Mouse (Mus musculus) bone marrow, adult 2 months (tissue): ENCODE measurements at regions not wholly inside any gene's neighbourhood (a gene's known extent, or its start where the extent isn't known, plus 50 kb on each side); places are given as distances from the start of the nearest gene placed in this dataset.
"Not testable (repeated sequence)": the region's sequence is repeated elsewhere in the genome, so short reads cannot be mapped to it uniquely, and the experiment has no call there.

Source experiments
- CTCF ChIP-seq: fragments of 200-500 bp; IDR thresholded peaks from 2 replicates; pipeline ENCODE4 v1.5.1; 2011; ENCODE audit warnings: low read length, control low read depth; ENCODE audit not compliant: control insufficient read depth, insufficient read depth
- POLR2A ChIP-seq: fragments of 200-500 bp; IDR thresholded peaks from 2 replicates; pipeline ENCODE4 v1.6.1; 2011; ENCODE audit warnings: low read depth, mild to moderate bottlenecking, control low read depth, low read length, borderline replicate concordance; ENCODE audit not compliant: control insufficient read depth

DNA sequence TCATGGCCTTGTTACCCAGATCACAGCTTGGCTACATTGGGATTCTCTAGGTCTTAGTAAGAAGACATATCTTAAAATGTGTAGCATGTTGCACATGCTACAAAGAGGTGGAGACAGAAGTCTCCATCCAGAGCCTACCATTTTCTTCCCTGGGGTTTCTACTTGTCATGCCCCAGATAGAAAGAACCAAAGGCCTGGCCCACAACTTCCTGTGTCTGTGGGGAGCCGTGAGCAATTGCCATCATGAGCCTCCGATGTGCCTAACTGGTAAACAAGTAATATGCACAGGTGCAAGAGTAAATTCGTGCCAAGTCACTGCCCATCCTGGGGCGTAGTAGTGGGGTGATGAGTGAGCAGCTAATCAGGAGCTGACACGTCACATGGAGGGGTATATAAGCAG, 136.7 kb upstream of the Olfr1324 start:
- not testable (repeated sequence) for TF ChIP-seq POLR2A, CTCF
